Mouse (Mus musculus): ENCODE results near the gene Lrrc10b.

GRCm38 (mm10) chr19:10433879-10434540 is 23.3 kb downstream of the Lrrc10b start:
- TF ChIP-seq TAL1 (conservative IDR thresholded peaks at IDR 0.05; ENCODE audit: low read depth, low read length) (no peak), CTCF (IDR thresholded peaks at IDR 0.05; ENCODE audit: low read depth, low read length) (no peak), GATA1 (IDR thresholded peaks at IDR 0.05; ENCODE audit: borderline replicate concordance, low read length) (no peak)

Data from G1E (cell line).